Mouse (Mus musculus) cerebellum, adult 9-11 months (tissue): ENCODE results near the gene Ube2h.

Experiments used
- DNase-seq: peaks from one replicate; pipeline ENCODE4 v3.0.0; 2022

Ube2h gene

DNA sequence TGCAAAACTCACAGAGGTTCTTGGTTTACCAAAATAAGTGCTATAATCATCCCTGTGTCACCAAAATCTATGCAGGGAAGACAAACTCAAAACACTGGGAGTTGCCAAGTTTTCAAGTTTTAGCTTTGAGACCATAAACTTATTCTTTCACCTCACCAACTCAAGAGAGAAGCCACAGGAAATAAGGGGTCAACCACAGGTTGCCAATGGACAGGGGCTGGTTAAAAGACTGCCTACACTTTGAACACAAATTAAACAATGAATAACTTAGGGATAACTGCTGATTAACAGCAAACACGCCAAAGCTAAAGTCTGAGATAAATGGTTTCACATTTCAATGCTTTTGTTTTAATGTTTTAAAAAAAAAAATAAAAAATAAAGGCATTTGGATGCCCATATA, 5.2 kb downstream of the Ube2h start:
- no peak for DNase-seq

DNA sequence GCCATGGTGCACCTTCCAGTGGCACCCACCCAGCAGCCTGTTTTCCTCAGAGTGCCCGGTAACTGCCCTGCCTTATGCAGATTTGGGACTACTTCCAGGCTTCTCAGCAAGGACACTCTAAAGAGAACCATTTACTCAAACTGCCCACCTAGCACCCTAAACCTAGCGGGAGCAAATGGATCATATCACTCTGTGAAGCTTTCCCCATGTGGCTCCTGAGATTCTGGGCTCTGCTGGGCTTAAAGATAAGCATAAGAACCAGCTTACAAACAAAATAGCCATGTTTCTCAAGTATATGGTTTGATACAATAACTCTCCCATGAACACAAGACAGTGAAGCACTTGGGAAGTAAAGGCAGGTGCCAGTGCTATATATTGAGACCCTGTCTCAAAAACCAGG, 11.8 kb downstream of the Ube2h start:
- no peak for DNase-seq

DNA sequence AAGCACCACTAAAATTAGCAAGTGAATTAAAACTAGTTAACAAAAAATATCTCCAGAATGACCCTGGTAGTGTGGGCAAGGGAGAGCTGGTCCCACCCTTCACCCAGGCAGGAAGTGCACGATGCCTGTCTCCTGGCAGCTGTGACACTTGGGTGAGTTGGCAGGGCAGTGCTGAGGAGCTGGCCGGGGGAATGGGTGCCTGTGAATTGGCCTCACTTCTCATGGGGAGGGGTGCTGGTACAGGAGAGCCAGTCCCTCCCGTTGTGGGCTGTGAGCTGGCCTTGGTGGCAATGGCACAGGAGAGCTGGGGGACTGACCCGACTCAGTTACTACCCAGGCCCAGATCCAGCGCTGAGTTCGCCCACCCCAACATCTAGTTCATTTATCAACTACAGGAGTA, 16.4 kb downstream of the Ube2h start:
- no peak for DNase-seq

DNA sequence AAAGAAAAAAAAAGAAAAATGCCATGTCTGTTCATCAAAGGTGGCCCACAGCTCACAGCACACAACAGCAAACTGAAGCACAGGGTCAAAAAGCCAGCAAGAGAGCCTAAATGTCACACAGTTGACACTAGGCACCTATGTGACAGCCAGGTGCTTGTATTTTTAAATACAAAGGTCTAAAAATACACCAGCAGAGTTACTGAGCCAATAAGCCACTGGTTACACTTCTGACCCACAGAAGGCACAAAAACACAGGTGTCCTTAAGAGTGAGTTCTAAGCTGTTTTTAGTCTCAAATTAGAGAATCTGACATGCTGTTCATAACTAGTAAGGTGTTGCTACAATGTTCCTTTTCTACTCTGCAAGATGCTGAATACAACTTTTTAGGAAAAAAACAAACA, 17.7 kb downstream of the Ube2h start:
- DNase-seq: no peak

DNA sequence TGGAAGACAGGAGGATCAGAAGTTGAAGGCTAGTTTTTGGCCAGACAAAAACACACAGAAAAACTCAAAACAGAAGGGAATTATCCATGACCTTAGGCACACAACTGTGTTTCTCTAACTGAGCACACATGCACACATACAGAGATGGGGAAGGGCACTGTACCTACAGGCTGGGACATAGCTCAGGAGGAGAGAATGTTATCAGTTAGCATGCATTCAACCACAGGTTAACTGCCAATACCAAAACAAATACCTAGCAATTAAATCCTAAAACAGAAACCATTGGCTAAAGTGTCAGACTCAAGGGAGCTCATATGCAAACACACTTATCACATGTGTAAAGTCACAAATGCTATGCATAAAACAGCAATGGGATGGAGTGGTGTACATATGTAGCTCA, 20.2 kb downstream of the Ube2h start:
- DNase-seq: no peak

DNA sequence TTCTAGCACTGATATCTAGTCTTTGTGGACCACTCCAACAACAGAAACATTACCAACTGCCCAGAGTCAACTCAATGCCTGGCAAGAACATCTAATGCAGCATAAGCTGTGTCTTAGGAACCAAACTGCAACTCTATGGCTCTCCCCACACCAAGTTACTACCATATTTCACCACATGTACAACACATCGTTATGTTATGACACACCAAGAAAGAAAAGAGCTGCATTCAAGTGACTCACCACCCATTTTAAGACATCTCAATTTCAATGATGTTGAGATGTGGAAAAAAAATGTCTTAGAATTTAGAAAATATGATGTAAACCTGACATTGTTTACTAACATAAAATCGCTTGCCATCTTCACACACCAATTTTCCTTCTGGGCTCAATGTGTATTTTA, 22.0 kb downstream of the Ube2h start:
- DNase-seq: no peak

DNA sequence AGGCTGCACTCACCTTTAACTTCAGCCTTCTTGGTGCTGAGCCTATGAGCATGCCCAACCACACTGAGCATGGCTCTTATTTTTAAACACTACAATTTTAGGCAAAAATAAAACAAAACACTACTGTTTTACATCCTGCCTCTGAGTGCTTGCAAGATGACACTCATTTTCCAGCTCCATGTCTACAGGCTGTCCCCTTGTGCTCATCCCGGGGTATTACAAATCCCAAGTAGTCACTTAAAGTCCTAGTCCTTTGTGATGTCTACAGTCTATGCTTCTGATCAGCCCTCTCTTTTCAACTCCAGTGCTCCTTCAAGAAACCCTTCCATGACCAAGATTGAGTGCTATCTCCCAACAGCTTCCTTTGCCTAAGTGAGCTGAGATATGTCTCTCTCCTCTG, 26.0 kb downstream of the Ube2h start:
- no peak for DNase-seq

DNA sequence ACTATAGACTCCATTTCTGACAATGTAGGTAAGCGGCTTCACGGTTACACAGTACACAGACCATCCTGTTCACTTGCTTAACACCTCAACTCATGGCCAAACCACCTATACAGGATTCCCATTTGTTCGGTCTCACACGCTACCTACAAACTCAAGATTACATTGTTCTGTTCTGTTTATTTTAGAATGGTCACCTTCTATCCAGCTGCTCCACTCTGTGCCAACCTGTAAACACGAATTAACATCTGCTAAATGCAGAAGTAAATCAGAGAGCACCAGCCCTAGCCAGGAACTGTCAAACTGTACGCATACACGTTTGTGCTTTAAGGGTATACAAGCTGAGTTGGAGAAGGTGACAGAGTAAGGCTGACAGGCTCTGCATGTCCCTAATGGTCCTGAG, 27.5 kb downstream of the Ube2h start:
- DNase-seq: no peak

DNA sequence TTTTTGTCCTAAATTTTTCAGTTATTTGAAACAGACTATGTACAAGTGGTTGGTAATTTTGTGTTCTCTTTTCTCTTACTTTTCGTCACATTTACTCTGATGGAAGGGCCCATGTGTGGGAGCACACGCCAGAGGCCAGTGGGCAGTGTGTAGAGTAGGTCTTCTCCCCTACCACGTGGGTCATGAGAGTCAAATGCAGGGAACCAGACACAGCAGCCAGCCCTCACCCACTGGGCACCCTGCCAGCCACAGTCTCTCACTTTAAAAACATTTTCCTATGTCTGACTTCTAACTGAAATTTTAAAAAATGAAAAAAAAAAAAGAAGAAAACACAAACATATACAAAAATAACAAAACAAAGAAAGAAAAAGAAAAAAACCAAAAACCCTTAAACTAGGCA, 28.0 kb downstream of the Ube2h start:
- no peak for DNase-seq

DNA sequence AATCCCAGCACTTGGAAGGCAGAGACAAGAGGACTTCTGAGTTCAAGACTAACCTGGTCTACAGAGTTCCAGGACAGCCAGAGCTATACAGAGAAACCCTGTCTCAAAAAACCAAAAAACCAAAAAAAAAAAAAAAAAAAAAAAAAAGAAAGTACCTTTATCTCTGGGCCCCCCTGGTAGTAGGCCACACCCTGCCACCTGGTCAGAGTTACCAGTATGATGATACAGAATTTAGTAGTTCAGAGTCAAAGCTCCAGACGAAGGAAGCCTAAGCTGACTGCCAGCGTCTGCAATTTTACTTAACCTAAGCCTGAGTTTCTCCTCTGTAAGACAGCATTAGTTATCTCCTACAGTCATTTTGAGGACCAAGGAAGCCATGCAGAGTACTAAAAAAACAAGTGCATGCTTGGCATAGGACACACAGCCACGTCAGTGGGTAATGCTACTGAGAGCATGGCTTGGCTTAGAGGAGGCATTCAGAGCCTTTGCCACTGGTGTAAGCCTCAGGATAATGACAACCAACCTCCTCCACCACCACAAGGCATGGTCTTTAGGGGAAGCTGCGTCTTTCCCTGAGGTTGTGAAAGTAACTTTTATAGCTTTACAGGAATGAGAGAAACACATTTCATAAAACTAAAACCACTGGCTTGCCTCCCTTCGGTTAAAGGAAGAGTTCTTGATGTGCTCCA, 29.0 kb downstream of the Ube2h start:
- no peak for DNase-seq

DNA sequence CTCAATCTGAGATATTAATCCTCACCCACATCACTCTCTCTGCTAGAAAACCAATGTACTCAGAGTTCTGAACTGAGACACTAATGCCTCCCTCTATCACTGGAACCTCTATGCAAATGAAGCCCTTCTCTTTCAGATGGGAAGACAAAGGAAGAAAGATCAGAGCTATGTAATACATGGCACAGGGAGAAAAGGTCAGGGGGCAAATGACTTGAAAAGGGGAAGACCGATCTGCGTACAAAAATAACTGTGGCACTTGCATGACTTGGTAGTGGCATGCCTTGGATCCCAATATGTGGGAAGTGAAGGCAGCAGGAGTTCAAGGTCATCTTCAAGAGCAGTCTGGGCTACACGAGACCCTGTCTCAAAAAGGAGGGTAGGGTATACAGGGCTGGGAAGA, 31.4 kb downstream of the Ube2h start:
- DNase-seq: no peak

DNA sequence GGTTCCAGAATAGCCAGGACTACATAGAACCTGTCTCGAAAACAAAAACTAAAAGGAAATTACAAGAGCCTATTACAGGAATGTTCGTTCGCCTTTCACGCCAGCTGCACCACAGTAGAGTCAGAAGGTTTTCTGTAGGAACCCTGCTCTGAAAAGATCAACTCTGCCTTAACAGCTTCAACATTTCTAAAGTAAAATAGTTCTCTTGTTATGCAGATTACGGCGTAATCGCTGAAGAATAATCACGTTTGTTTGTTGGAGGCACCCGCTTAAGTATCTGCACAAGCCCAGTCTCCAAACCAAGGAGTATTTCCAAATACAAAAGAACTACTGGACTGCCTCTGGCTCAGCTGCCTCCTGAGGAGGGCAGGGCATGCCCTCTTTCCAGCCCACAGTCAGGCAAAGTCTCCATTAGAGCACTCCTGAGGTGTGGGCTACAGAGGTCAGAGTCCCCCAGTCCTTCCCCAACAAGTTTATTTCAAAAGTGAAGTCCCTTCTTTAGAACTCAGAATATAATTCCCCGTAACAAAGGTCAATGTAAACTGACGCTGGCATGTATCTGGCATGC, 31.9 kb downstream of the Ube2h start:
- DNase-seq: no peak

DNA sequence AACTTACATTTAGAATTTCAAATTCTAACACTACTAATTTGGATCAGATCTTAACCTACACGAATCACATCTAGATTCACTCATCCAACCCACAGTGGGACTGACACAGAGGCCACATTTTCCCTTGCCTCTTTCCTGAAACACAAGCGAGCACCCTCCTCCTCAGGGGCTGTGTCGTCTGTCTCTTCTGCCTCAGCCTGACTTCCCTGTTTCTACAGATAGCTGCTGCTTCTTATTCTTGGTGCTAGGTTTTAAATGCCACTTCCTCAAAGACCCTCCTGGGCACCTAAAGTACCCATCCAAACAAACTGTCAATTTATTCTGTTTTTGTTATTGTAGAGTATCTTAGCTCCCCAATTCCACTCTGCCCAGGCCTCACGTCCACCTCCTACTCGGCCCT, 34.5 kb downstream of the Ube2h start:
- no peak for DNase-seq

DNA sequence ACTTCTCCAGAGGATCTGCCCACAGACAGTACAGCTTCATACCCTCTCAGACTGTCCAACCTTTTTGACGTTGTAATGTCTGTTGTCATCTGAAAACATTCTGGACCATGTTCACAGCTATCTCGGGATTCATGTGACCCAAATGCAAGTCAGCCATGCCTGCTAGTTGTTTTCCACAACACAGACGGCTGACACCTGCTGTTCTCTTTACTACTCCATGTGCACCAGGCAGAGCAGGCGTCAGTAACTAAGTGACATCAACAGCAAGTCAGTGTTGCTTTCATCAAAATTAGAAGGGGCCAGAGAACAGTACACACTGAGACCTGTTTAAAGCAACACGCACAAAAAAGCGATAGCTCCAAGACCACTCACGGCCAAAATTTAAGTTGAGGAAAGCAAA, 36.9 kb downstream of the Ube2h start:
- no peak for DNase-seq

DNA sequence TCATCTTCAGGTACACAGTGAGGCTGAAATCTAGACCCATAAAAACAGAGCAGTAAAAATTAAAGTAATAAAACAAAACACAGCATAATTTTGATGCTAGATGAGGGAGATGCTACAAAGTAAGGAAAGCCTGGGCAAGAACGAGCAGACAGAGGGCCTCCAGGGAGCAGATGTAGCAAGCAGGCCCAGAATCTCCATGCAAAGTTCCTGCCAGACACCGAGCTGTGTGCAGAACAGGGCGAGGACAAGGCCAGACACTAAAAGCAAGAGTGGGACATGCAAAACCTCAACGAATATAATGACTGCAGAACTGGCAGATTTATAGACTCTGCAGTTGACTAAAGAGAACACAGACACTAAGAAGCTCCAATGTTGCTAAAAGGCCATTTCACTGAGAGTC, 38.9 kb downstream of the Ube2h start:
- DNase-seq: no peak

DNA sequence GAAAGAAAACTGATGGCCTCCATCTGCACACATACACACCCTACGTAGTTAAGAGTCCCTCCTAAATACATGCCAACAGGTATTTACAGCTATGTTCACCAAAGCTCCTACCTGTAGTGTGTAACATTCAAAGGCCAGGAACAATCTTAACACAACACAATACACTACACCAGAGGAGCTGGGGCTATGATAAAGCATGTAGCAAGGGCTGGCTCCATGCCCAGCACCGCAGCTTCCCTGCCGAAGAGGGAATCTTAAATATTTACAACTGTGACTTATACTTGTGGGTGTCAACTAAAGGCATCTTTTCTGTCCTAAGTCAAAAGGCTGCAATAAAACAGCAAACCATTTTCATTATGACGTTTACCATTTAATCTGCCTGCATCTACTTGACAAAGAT, 41.3 kb downstream of the Ube2h start:
- no peak for DNase-seq

DNA sequence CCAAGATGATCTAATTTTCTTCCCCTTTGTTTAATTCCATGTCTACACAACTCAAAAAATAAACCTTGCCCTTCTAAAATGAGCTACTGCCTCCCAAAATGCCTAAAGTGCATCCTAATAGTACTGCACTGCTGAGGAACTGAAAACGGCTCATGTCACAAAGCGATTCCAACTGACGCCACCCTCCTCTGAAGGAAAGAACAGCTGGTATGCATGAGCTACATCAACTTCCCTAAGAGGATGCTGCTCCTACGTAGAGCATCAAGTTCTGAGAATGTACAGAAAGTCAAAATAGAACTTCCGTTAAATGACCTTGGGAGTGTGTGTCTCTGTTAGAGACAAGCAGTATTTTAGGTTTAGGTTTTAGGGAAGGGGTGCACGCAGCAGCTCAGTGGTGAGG, 45.1 kb downstream of the Ube2h start:
- no peak for DNase-seq

DNA sequence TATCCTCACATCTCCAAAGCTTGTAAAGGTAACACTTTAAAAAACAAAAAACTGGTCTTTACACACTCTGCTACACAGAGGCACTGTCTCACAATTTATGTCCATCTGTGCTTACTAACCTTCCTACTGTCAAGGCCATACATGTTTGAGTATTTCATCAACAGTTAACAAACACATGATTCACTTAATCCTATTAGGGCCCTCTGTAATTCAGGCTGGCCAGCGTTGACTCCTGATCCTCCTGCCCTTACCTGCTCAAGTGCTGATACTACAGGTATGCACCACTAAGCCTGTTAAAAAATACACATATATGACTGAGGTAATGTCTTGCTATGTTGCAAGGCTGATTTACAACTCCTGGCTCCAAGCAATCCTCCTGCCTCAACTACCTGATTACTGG, 46.4 kb downstream of the Ube2h start:
- no peak for DNase-seq

DNA sequence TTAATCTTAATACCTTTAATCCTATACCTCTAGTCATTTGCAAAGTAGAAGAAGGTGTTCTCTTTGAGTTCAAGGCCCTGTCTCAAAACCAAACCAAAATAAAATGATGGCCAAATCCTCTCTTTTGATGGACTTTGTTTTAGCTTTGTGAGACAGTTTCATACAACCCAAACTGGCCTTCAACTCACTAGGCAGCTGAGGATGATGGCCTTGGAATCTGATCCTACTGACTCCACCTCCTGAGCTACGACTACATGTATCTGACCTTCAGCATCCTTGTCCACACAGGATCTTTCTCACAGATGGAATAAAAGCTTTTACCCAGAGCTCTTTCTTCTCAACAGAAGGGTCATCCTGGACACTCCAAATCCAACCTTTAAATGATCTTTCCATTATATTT, 48.5 kb downstream of the Ube2h start:
- no peak for DNase-seq

DNA sequence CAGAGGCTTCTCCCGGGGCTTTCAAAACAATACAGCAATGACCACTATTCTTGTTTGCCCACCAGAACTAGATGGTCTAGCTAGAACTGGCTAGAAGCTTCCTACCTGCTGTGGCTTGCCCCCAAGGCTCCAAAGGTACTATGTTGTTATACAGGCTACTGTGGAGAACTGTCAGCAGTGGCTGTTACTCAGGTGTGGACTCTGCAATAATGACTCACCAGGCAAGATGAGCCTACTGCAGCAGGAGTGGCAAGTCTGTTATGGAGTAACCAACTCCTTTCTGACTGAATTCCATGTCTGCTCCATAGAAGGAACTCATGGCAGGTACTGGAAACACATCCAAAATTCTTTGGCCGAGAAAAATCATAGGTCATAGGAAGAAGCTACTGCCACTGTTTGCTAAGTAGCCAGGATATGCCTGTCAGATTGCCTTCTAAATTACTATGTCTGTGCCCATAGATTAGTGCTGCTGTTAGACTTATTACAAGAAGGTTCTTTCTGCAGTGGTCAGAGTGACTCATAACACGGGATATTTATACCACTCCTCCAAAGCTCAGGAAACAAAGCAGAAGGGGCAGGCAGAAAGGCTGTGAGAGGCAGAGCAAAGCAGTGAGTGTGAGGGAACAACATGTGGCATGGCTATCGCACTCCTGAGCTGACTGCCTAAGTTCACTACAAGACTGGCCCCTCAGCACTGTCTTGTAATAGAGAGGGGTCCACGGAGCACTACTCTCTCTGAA, 51.9 kb downstream of the Ube2h start:
- no peak for DNase-seq

DNA sequence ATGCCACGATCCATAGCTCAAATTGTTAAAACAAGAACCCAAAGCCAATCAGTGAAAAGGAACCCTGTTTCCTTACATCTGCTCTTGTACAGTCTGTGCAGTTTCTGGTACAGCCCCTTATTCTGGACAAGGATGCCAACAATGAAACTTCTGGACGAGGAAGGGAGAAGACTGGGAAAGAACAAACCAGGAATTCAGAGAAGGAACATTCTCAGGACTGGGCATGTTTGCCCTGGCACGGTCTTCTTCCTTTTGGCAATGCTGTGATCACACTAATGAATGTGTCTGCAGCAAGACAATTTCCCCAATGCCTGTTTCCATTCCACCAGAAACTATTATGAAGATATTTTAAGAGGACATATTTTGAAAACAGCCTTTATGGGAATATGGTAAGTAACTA, 55.6 kb downstream of the Ube2h start:
- DNase-seq: no peak

DNA sequence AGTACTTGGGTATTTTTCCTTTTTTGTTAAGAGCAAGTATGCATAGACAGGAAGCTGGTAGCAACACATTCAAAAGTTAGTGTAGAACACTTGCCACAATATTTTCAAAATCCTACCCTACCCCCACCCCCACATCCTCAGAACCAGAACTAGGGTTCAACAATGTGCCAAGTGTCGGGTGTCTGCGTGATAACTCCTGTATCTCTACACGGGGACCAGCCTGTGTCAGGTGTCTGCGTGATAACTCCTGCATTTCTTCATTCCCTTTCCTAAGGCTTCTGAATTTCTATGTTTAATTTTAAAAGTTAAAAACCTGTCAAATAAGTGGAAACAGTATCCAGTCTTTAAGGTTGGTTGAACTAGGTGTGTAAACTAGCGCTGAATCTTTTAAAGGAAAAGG, 58.4 kb downstream of the Ube2h start:
- no peak for DNase-seq

DNA sequence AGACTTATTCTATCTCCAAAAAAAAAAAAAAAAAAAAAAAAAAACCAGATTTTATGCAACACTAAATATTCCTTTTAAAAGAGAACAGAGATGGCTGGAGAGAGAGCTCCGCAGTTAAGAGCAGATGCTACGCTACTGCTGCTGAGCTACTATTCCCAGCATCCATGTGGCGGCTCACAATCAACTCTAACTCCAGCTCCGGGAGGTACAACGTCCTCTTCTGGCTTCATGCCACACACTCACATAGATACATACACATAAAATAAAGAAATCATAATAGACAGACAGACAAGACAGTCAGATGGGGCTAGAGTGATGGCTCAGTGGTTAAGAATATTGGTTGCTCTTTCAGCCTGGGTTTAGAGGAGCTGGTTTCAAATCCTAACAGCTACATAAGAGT, 58.9 kb downstream of the Ube2h start:
- DNase-seq: no peak

DNA sequence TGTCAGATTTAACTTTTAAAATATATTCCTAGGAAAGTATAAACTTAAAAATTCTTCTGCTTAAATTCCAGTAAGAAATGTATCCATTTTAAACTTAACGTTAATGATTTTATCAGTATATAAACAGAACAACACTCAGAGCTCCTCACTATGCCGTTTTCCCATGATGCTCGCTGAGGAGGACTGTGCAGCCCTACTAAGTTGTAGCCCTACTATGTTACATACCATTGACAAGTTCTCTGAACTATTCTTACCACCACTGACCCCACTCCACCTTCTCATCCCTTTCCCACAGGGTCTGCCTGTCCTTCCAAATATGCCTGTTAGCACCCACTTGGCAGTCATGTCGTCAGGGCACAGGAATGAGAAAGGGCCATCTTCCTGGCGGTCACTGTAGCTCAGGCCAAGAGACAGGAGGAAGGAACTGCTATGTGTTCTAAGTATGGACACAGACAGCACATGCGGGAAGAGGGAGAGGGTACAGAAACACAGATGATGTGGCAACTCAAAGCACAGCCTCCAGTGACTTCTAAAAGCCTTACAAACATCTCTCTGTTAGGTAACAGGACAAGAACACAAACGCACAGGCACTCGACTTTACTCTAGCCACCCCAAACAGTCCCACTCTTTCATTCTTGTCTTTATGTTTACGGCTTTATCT, 60.9 kb downstream of the Ube2h start:
- DNase-seq: no peak
